Mouse (Mus musculus) lung, embryonic 15.5 days (tissue): ENCODE measurements at regions not wholly inside any gene's neighbourhood (a gene's known extent, or its start where the extent isn't known, plus 50 kb on each side); places are given as distances from the start of the nearest gene placed in this dataset.
A peak's percentile ranks its signal among the peaks of the same experiment; 100 is the strongest.

ENCODE experiments used
- ATAC-seq: fragments of 200-750 bp; cut with Nextera tagmentation; 2 replicates; pipeline ENCODE4 v1.8.0; 2017; ENCODE audit warnings: moderate number of reproducible peaks, borderline replicate concordance; ENCODE audit not compliant: low FRiP score, low TSS enrichment; ENCODE audit errors: extremely low read depth
- H3K27ac ChIP-seq: fragments of 300-500 bp; sonication (generic); 2 replicates; pipeline ENCODE4 v1.5.1; 2015; ENCODE audit warnings: moderate library complexity, mild to moderate bottlenecking, inconsistent platforms
- H3K27me3 ChIP-seq: fragments of 300-500 bp; sonication (generic); 2 replicates; pipeline ENCODE4 v1.6.1; 2015; ENCODE audit warnings: inconsistent platforms
- H3K36me3 ChIP-seq: fragments of 300-500 bp; sonication (generic); 2 replicates; pipeline ENCODE4 v1.6.1; 2015; ENCODE audit warnings: inconsistent platforms
- H3K4me1 ChIP-seq: fragments of 300-500 bp; sonication (generic); 2 replicates; pipeline ENCODE4 v1.6.1; 2015; ENCODE audit warnings: inconsistent platforms
- H3K4me2 ChIP-seq: fragments of 300-500 bp; sonication (generic); 2 replicates; pipeline ENCODE4 v1.6.1; 2015; ENCODE audit warnings: inconsistent platforms, mild to moderate bottlenecking, moderate library complexity
- H3K4me3 ChIP-seq: fragments of 300-500 bp; sonication (generic); 2 replicates; pipeline ENCODE4 v1.5.1; 2015; ENCODE audit warnings: mild to moderate bottlenecking, inconsistent platforms
- H3K9ac ChIP-seq: fragments of 300-500 bp; sonication (generic); 2 replicates; pipeline ENCODE4 v1.6.1; 2015; ENCODE audit warnings: inconsistent platforms
- H3K9me3 ChIP-seq: fragments of 300-500 bp; sonication (generic); 2 replicates; pipeline ENCODE4 v1.6.1; 2016; ENCODE audit warnings: inconsistent platforms
- WGBS: fragments of 180-500 bp; shearing (Covaris S2); methylation state at CpG from one replicate; pipeline ENCODE4 v1.1.7; 2015; 5-methylcytosine and 5-hydroxymethylcytosine counted together

DNA sequence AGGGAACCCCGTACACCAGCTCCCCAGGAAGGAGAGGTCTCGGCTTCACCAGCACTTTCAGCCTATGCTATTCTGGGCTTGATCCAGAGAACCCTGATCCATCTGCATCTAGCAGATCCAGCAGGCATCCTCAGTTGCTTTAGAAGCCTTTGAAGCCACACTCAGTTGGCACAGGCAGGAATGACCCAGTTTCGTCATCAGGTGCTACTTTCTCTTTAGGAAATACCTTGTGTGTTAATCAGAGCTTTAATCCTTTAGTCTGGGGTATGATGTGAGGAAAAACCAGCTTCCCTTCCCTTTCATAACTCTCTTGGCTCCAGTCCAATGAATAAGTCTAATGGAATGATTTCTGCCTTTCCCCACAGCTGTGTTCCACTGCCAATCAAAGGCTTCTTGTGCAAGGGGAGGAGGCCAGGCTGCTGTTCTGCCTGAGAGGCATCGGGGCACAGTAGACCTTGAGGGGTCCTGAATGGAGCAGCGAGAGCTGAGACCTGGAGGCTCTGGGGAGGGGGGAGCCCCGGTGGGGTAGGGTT, 173.3 kb upstream of the Igfbp7 start:
- no peaks in the 10 kb centered on the region for H3K36me3 ChIP-seq
- no peak overlapping the region for H3K4me3 ChIP-seq
- WGBS, result 31% methylated on average over 6 of the region's 6 CpGs
- peak; percentile 77 for ATAC-seq
- H3K27ac ChIP-seq, result no peak overlapping the region
- no peaks in the 10 kb centered on the region for H3K27me3 ChIP-seq
- no peak overlapping the region for H3K9ac ChIP-seq
- no peak overlapping the region for H3K4me2 ChIP-seq
- no peaks in the 10 kb centered on the region for H3K9me3 ChIP-seq
- peaks cover 14% of the 10 kb centered on the region; the same call in 1 of the 2 replicates for H3K4me1 ChIP-seq

DNA sequence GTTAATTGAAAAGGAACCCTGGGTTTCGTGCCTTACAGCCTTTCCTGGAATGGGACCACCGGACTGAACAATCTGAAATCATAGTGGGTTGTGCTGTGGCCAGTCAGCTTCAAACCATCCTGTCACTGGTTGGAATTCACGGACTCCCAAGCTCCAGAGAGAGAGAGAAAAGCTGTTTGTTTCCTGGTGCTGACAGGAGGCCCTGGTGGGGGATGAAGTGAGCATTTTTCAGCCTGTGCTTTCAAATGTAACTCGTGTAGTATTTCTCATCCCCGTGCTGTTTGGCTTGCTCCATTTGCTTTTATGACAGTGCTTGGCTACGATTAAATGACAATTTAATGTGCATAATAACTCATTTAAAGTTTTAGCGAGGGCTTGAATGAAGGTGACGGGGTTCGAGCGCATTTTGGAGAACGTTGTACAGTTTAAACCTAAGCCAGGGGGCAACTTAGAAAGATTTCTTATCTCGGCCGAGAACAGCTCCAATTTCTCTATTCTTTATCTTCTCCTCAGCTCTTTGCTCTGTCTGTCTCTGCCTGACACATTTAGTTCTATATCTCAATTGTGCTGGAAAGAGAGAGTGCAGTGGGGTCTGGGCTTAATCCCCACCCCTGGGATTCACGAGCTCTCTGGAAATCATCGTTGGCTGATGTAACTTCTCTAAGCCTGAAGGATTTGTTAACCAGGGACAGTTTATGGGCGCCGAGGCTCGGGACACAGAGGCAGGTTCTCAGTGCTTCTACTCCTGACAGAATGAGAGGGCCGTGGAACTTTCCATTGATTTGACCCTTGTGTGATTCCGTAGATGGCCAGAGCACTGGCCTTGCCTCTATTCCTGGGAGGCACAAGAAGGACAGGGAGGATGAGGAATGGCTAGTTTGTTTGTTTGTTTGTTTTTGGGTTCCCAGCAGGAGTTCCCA, 172.2 kb upstream of the Igfbp7 start:
- no peak overlapping the region for H3K9ac ChIP-seq
- H3K27me3 ChIP-seq, result no peaks in the 10 kb centered on the region
- no peaks in the 10 kb centered on the region for H3K9me3 ChIP-seq
- no peak overlapping the region for H3K4me3 ChIP-seq
- H3K4me1 ChIP-seq, result peaks cover 14% of the 10 kb centered on the region; the same call in 1 of the 2 replicates
- no peak for ATAC-seq
- no peak overlapping the region for H3K27ac ChIP-seq
- H3K36me3 ChIP-seq, result no peaks in the 10 kb centered on the region
- WGBS, result 36% methylated on average over 20 of the region's 20 CpGs
- H3K4me2 ChIP-seq, result peak overlapping the region; percentile 20; the same call in 1 of the 2 replicates

DNA sequence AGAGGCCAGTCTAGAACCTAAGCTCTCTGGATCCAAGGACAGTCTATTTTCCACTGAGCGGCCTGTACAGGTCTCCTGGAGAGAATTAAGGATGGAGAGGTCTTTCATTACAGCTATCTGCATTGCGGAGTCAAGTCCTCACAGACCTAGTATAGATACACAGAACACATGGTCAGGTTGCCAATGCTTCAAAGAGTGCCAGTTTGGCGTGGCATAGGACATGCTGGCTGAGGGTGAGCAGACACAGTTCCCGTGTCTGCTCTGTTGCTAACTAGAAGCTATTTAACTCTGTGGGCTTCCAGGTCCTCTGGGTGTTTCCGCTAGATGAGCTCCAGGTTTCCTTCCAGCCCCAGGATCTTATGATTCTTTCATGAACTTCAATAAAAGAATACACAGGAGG, 169.0 kb upstream of the Igfbp7 start:
- no peaks in the 10 kb centered on the region for H3K9me3 ChIP-seq
- H3K27ac ChIP-seq, result no peak overlapping the region
- no peak overlapping the region for H3K4me3 ChIP-seq
- no peaks in the 10 kb centered on the region for H3K36me3 ChIP-seq
- H3K4me1 ChIP-seq, result peaks cover 14% of the 10 kb centered on the region; the same call in 1 of the 2 replicates
- no peak for ATAC-seq
- H3K4me2 ChIP-seq, result no peak overlapping the region
- 86% methylated on average over 5 of the region's 5 CpGs for WGBS
- H3K27me3 ChIP-seq, result no peaks in the 10 kb centered on the region
- H3K9ac ChIP-seq, result no peak overlapping the region

DNA sequence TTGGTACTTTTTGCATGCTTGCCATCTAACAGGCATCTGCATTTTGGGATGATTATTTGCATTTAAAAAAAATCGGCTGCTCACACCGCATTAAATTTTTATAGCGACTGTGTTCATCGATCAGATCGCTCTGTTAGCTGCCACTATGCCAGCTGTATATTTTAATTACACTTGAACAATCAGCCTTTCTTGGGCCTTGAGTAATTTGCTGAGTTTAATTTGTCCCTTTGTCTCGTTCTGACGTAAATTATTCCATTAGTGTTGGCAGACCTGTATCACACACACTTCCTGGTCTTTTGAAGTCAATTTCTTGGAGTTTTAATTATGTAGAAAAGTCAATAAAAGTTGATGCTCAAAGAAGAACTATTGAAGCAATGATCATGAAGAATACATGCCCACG, 167.9 kb upstream of the Igfbp7 start:
- H3K27ac ChIP-seq, result no peak overlapping the region
- H3K9ac ChIP-seq, result no peak overlapping the region
- no peak overlapping the region for H3K4me3 ChIP-seq
- peaks cover 6% of the 10 kb centered on the region; the same call in 1 of the 2 replicates for H3K4me1 ChIP-seq
- H3K36me3 ChIP-seq, result no peaks in the 10 kb centered on the region
- 79% methylated on average over 8 of the region's 8 CpGs for WGBS
- no peak for ATAC-seq
- H3K4me2 ChIP-seq, result no peak overlapping the region
- no peaks in the 10 kb centered on the region for H3K9me3 ChIP-seq
- H3K27me3 ChIP-seq, result no peaks in the 10 kb centered on the region

DNA sequence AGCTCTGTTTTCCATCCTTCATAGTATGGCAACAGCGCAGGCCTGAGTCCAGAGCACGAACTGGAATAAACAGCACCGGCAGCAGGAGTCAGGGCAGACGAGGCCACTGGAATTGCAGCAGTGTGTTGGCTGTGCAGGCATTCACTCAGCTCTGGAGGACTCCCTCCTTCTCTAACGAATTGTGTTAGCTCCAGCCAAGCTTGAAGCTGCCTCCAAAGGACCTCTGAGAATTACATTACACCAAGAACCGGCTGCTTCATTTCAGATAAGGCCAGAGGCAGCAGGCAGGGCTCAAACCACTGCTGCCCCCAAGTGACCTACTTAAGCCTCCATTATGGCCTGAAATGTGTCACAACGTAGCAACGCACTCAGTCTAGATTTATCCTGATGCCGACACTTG, 162.5 kb upstream of the Igfbp7 start:
- Histone ChIP-seq H3K36me3 (no peaks in the 10 kb centered on the region), H3K9me3 (no peaks in the 10 kb centered on the region), H3K4me1 (no peaks in the 10 kb centered on the region), H3K9ac (no peak overlapping the region), H3K4me3 (no peak overlapping the region), H3K27ac (no peak overlapping the region), H3K27me3 (no peaks in the 10 kb centered on the region), H3K4me2 (no peak overlapping the region)
- ATAC-seq, result no peak
- 62% methylated on average over 9 of the region's 9 CpGs for WGBS

DNA sequence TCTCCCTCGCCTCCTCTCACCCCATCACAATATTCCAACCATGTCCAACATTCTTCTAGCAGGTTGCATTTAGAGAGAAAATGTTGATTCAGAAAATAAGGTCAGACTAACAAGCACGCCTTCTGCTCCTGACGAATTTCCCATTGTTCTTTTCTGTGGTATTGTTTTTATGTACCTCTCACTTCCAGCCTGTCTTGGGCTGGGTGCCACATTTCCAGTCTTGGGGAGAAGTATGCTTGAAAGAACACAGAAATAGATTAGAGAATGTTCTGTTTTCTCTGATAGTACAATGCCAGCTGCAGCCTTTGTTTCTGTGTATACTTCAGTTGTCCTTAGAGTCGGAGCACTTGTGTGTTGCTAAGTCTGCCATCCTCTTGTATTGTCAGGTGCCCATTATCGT, 160.3 kb upstream of the Igfbp7 start:
- Histone ChIP-seq H3K9me3 (no peaks in the 10 kb centered on the region), H3K36me3 (no peaks in the 10 kb centered on the region), H3K9ac (no peak overlapping the region), H3K4me3 (no peak overlapping the region), H3K4me2 (no peak overlapping the region), H3K27ac (no peak overlapping the region), H3K4me1 (no peaks in the 10 kb centered on the region), H3K27me3 (no peaks in the 10 kb centered on the region)
- ATAC-seq, result no peak
- 74% methylated on average over 5 of the region's 5 CpGs for WGBS

DNA sequence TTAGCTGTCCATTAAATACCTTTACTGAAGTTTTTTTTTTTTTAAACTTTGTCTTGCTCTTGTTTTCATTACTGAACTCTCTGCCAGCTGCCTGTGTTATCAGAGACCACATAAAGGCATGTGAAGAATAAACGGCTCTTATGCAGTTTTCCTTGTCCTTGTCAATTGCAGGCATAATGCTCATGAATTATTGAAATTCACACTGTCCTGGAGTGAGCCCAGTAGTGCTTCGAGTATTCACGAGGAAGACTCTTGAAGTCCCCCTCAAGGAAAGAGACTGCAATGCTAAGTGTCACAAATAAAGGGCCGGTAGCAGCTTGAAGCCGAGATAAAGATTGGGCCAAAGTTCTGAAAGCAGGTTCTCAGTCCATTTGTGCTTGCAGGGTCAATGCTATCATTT, 144.7 kb upstream of the Igfbp7 start:
- Histone ChIP-seq H3K9me3 (no peaks in the 10 kb centered on the region), H3K4me3 (no peak overlapping the region), H3K9ac (no peak overlapping the region), H3K4me2 (no peak overlapping the region), H3K36me3 (no peaks in the 10 kb centered on the region), H3K27me3 (no peaks in the 10 kb centered on the region), H3K27ac (no peak overlapping the region), H3K4me1 (no peaks in the 10 kb centered on the region)
- ATAC-seq, result no peak
- 51% methylated on average over 5 of the region's 5 CpGs for WGBS

DNA sequence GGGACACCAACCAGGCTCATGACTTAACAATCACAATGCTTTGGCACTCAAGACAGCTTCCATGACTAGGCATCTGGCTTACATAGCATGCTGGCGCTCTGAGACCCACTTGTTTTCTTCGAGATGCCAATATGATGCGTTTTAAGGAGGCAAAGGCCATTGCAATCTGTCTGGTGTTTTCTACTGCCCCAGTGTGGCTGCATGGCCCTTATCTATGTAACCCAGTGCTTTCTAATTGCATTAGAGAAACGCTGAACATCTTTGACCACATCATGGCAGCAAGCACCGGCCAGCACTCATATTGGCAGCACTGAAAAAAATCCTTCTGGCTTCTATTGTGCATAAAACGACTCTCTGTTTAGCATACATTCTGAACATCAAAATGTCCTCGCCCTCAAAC, 144.2 kb upstream of the Igfbp7 start:
- WGBS, result 75% methylated on average over 7 of the region's 7 CpGs
- Histone ChIP-seq H3K4me1 (no peaks in the 10 kb centered on the region), H3K27me3 (no peaks in the 10 kb centered on the region), H3K27ac (no peak overlapping the region), H3K4me3 (no peak overlapping the region), H3K9ac (no peak overlapping the region), H3K4me2 (no peak overlapping the region), H3K36me3 (no peaks in the 10 kb centered on the region), H3K9me3 (no peaks in the 10 kb centered on the region)
- no peak for ATAC-seq

DNA sequence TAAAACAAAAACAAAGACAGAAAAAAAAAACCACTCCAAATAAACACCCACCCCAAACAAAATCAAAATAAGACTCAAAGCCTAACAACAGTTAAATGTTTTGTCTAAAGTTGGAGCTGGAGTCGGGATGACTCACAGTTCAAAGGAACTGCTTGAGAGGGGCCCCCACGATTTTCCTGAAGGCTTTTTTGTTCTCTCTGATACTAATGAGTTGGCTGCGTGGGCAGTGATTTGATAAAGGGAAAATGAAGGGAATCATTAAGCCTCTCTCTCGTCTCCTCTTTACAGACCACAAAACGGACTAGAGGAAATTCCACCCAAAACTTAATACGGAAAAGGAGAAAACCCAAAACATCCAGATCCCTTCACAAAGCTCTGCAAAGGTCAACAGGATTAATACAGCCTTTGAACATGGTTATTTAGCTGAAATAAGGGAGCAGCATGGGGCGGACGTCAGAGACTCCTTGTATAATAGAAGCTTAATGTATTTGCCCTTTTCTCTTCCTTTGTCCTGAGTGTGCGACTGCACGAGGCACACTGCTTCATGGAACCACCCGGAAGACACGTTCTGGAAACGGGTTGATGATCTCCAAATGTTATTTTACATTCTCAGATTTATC, 138.3 kb upstream of the Igfbp7 start:
- H3K4me3 ChIP-seq, result no peak overlapping the region
- 55% methylated on average over 13 of the region's 13 CpGs for WGBS
- no peak overlapping the region for H3K9ac ChIP-seq
- no peaks in the 10 kb centered on the region for H3K36me3 ChIP-seq
- ATAC-seq, result no peak
- no peaks in the 10 kb centered on the region for H3K4me1 ChIP-seq
- H3K9me3 ChIP-seq, result no peaks in the 10 kb centered on the region
- no peak overlapping the region for H3K4me2 ChIP-seq
- H3K27ac ChIP-seq, result no peak overlapping the region
- no peaks in the 10 kb centered on the region for H3K27me3 ChIP-seq

DNA sequence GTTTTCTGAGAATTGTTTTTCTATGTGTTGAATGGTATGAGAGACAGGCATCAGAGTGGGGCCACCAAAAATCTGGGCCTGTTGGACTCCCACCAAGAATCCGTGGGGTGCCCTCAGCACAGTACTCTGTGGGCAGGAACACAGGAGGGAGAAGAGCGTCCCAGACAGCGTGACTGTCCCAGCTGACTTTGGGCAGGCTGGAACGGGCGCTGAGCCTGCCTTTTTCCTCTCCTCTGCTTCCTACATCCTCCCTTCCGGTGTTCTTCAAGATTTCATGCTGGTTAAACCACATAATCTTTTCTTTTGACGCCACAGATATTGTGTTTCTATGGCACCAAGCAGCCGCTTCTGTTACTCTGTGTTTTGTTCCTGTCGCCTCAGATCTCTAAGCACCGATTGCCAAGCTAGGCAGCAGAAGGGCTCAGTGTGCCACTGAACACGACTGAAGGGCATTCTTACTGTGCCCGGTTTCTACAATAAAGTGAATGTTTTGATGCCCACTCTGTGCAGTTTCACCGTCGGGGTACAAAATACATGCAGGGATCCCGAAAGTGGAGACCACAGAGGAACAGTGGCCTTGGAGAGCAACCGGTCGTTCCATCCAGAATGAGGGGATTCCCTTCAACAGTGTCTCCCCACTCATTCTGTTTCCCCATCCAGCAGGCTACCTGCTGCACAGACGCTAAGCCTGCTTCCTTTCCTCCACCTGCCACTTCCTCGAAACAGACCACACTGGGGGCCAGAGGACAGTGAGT, 124.6 kb upstream of the Igfbp7 start:
- 77% methylated on average over 19 of the region's 19 CpGs for WGBS
- ATAC-seq, result no peak

DNA sequence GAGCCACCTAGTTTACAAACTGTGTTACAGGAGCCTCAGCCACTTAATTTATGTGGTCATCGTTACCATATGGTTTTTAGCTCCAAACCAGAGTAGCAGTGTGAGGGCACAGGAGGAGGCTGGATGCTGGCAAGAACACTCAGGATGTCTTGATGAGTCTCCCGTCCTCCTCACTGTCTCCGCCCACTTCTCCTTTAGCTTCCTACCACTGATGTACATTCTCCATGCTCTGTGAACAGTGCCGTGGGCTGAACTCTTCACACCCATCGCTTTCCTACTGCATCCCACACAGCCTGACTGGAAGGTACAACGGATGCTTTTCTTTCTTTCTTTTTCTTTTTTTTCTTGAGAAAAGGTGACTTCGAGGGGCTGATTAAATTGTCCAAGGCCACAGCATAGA, 122.5 kb upstream of the Igfbp7 start:
- 79% methylated on average over 7 of the region's 7 CpGs for WGBS
- Histone ChIP-seq H3K27ac (no peak overlapping the region), H3K9ac (no peak overlapping the region), H3K4me3 (no peak overlapping the region), H3K9me3 (no peaks in the 10 kb centered on the region), H3K36me3 (no peaks in the 10 kb centered on the region), H3K4me2 (no peak overlapping the region), H3K4me1 (no peaks in the 10 kb centered on the region), H3K27me3 (no peaks in the 10 kb centered on the region)
- ATAC-seq, result no peak

More for the DNA sequence above, 124.6 kb upstream of the Igfbp7 start:
- Histone ChIP-seq H3K27me3 (no peaks in the 10 kb centered on the region), H3K4me3 (no peak overlapping the region), H3K9me3 (no peaks in the 10 kb centered on the region), H3K36me3 (no peaks in the 10 kb centered on the region), H3K27ac (no peak overlapping the region), H3K4me2 (no peak overlapping the region), H3K9ac (no peak overlapping the region), H3K4me1 (no peaks in the 10 kb centered on the region)
